Mouse (Mus musculus): ENCODE data around the gene Nceh1.

- TF ChIP-seq POLR2A (IDR thresholded peaks at IDR 0.05; ENCODE audit: borderline replicate concordance, extremely low read depth, low read depth, low read length), result no peak
- no peak for TF ChIP-seq CTCF (IDR thresholded peaks at IDR 0.05; ENCODE audit: insufficient read depth, low read length)
These were observed 39.3 kb downstream of the Nceh1 start for GRCm38 (mm10) chr3:27222052-27222451.

Data from lung, adult 2 months (tissue).